Mouse (Mus musculus): ENCODE measurements around the gene B4galnt1. TPM values are rescaled to one million over a fixed set of nuclear protein-coding genes. Genes with fewer than 3 reads are reported as not detected.

B4galnt1 gene
- total RNA-seq, 2 experiments from 2014 or later: 116 to 122 TPM

Other genes with a start within 250 kb of the B4galnt1 start
- 10 to 100 TPM; 72.0 to 74.1 TPM for gene Ctdsp2, start 186.5 kb upstream of the B4galnt1 start, total RNA-seq (2021)
- under 1 TPM; 0.16 to 0.20 TPM for gene Avil, start 164.5 kb upstream of the B4galnt1 start, total RNA-seq (2021)
- gene Tsfm, start 134.4 kb upstream of the B4galnt1 start, total RNA-seq (2021): 10 to 100 TPM; 21.7 to 28.8 TPM
- gene Mettl1, start 123.8 kb upstream of the B4galnt1 start, total RNA-seq (2021): 10 to 100 TPM in 1 of 2 experiments, 1 to 10 TPM in 1; 9.2 to 10.6 TPM
- gene Eef1akmt3, start 123.7 kb upstream of the B4galnt1 start, total RNA-seq (2021): not detected
- 1 to 10 TPM in 1 of 2 experiments, under 1 TPM in 1; 0.39 to 1.2 TPM for gene Cyp27b1, start 117.0 kb upstream of the B4galnt1 start, total RNA-seq (2021)
- gene March9, start 105.0 kb upstream of the B4galnt1 start, total RNA-seq (2021): 10 to 100 TPM; 21.5 to 24.9 TPM
- gene Cdk4, start 101.7 kb upstream of the B4galnt1 start, total RNA-seq (2021): 10 to 100 TPM; 76.9 to 88.1 TPM
- 10 to 100 TPM; 63.5 to 66.3 TPM for gene Tspan31, start 95.0 kb upstream of the B4galnt1 start, total RNA-seq (2021)
- 100 to 1,000 TPM; 680 to 686 TPM for gene Agap2, start 89.9 kb upstream of the B4galnt1 start, total RNA-seq (2021)
- gene Os9, start 44.1 kb upstream of the B4galnt1 start, total RNA-seq (2021): 100 to 1,000 TPM; 118 to 119 TPM
- 1 to 10 TPM; 1.8 to 4.4 TPM for gene Slc26a10, start 15.4 kb downstream of the B4galnt1 start, total RNA-seq (2021)
- gene Arhgef25, start 24.9 kb downstream of the B4galnt1 start, total RNA-seq (2021): 100 to 1,000 TPM; 173 to 176 TPM
- 100 to 1,000 TPM; 195 to 221 TPM for gene Dtx3, start 30.5 kb downstream of the B4galnt1 start, total RNA-seq (2021)
- gene Pip4k2c, start 46.4 kb downstream of the B4galnt1 start, total RNA-seq (2021): 100 to 1,000 TPM in 1 of 2 experiments, 10 to 100 TPM in 1; 94.6 to 106 TPM
- gene Kif5a, start 98.1 kb downstream of the B4galnt1 start, total RNA-seq (2021): 1,000 to 10,000 TPM in 1 of 2 experiments, 100 to 1,000 TPM in 1; 978 to 1,176 TPM
- gene Dctn2, start 101.1 kb downstream of the B4galnt1 start, total RNA-seq (2021): 100 to 1,000 TPM; 267 to 287 TPM
- gene Mbd6, start 123.8 kb downstream of the B4galnt1 start, total RNA-seq (2021): 10 to 100 TPM; 32.9 to 54.4 TPM
- 10 to 100 TPM; 54.9 to 60.1 TPM for gene Mars, start 146.6 kb downstream of the B4galnt1 start, total RNA-seq (2021)
- gene Arhgap9, start 156.7 kb downstream of the B4galnt1 start, total RNA-seq (2021): 1 to 10 TPM in 1 of 2 experiments, under 1 TPM in 1; 0.94 to 1.1 TPM
- 1 to 10 TPM; 1.9 to 2.9 TPM for gene Gli1, start 176.7 kb downstream of the B4galnt1 start, total RNA-seq (2021)
- under 1 TPM; 0.15 to 0.20 TPM for gene Inhbe, start 189.2 kb downstream of the B4galnt1 start, total RNA-seq (2021)
- gene Inhbc, start 205.2 kb downstream of the B4galnt1 start, total RNA-seq (2021): not detected
- 100 to 1,000 TPM; 348 to 365 TPM for gene R3hdm2, start 215.1 kb downstream of the B4galnt1 start, total RNA-seq (2021)